Mouse (Mus musculus) heart, postnatal 0 days (tissue): ENCODE measurements around the gene Arhgef25. TPM values are rescaled to one million over a fixed set of nuclear protein-coding genes. Genes with fewer than 3 reads are reported as not detected.

Source experiments
- ATAC-seq: fragments of 200-750 bp; cut with Nextera tagmentation; 2 replicates; pipeline ENCODE4 v1.8.0; 2017; ENCODE audit warnings: low read depth, moderate number of reproducible peaks, moderate library complexity; ENCODE audit not compliant: insufficient read depth
- DNase-seq: peaks from one replicate; pipeline ENCODE4 v3.0.0-alpha.2; 2016; ENCODE audit warnings: low spot score
- H3K27ac ChIP-seq: fragments of 300-500 bp; sonication (generic); 2 replicates; pipeline ENCODE4 v1.5.1; 2014; ENCODE audit warnings: low read depth, mild to moderate bottlenecking
- H3K27me3 ChIP-seq: fragments of 300-500 bp; sonication (generic); 2 replicates; pipeline ENCODE4 v1.6.1; 2014; ENCODE audit warnings: low read length, mixed read lengths; ENCODE audit not compliant: control insufficient read depth, insufficient read depth
- H3K36me3 ChIP-seq: fragments of 300-500 bp; sonication (generic); replicated peaks from 2 replicates; pipeline ENCODE4 v1.6.1; 2014; ENCODE audit warnings: low read length, mixed read lengths; ENCODE audit not compliant: control insufficient read depth, insufficient read depth
- H3K4me1 ChIP-seq: fragments of 300-500 bp; sonication (generic); 2 replicates; pipeline ENCODE4 v1.6.1; 2014; ENCODE audit warnings: antibody characterized with exemption; ENCODE audit not compliant: control insufficient read depth, insufficient read depth
- H3K4me2 ChIP-seq: fragments of 300-500 bp; sonication (generic); 2 replicates; pipeline ENCODE4 v1.6.1; 2014; ENCODE audit warnings: low read depth, mild to moderate bottlenecking, low read length, moderate library complexity
- H3K4me3 ChIP-seq: fragments of 300-500 bp; sonication (generic); 2 replicates; pipeline ENCODE4 v1.5.1; 2014; ENCODE audit warnings: low read depth, low read length
- H3K9ac ChIP-seq: fragments of 300-500 bp; sonication (generic); replicated peaks from 2 replicates; pipeline ENCODE4 v1.6.1; 2014; ENCODE audit warnings: low read depth, low read length, mixed read lengths
- H3K9me3 ChIP-seq: fragments of 300-500 bp; sonication (generic); replicated peaks from 2 replicates; pipeline ENCODE4 v1.6.1; 2016; ENCODE audit warnings: low read length; ENCODE audit not compliant: control insufficient read depth
- CTCF ChIP-seq: IDR thresholded peaks from 2 replicates; pipeline ENCODE4 v1.5.1; 2016; ENCODE audit warnings: antibody characterized with exemption, control low read depth, low read depth
- EP300 ChIP-seq: IDR thresholded peaks from 2 replicates; pipeline ENCODE4 v1.6.1; 2016; ENCODE audit warnings: antibody characterized with exemption, low read depth
- WGBS: fragments of 180-500 bp; shearing (Covaris S2); extraction: QIAGEN DNeasy Blood & Tissue Kit; methylation state at CpG from one replicate; pipeline ENCODE4 v1.1.7; 2014; 5-methylcytosine and 5-hydroxymethylcytosine counted together
- polyA plus RNA-seq: library from polyadenylated mRNA; unstranded; fragments of >200 nt; fragmentation: Nextera tagmentation; extraction: Ambion mirVana; gene quantifications from 2 replicates; pipeline ENCODE4 v1.2.1, GENCODE M21; 2015
- total RNA-seq: library from RNA; depleted of rRNA; stranded (reverse); fragments of >200 nt; gene quantifications from 2 replicates; pipeline ENCODE4 v1.2.3, GENCODE M21; 2014; ENCODE audit warnings: low replicate concordance

Arhgef25 gene
- total and polyA plus RNA-seq, 2 experiments from 2014 or later: 10.0 to 44.2 TPM

GRCm38 (mm10) chr10:127188465-127189115 lies 1.3 kb downstream of the Arhgef25 start:
- peak overlapping the region; percentile 85 for H3K4me2 ChIP-seq
- H3K4me3 ChIP-seq: peak overlapping the region; percentile 59
- H3K4me1 ChIP-seq: 0 out of 2 replicates have a peak, but pooled peaks cover 8% of the 10 kb centered on the region
- DNase-seq: no peak
- no peaks in the 10 kb centered on the region for H3K9me3 ChIP-seq
- H3K9ac ChIP-seq: peak overlapping the region; percentile 55
- no peak for TF ChIP-seq CTCF
- TF ChIP-seq EP300: no peak
- peak; percentile 66 for ATAC-seq
- peaks cover 11% of the 10 kb centered on the region for H3K36me3 ChIP-seq
- peak overlapping the region; percentile 52; the same call in 1 of the 2 replicates for H3K27ac ChIP-seq
- peaks cover 9% of the 10 kb centered on the region for H3K27me3 ChIP-seq
- 1% methylated on average over 33 of the region's 46 CpGs for WGBS

GRCm38 (mm10) chr10:127188079-127188453 lies 1.8 kb downstream of the Arhgef25 start:
- DNase-seq (no peak), ATAC-seq (no peak)
- Histone ChIP-seq H3K4me3 (peak overlapping the region; percentile 59), H3K4me1 (0 out of 2 replicates have a peak, but pooled peaks cover 8% of the 10 kb centered on the region), H3K27me3 (peaks cover 14% of the 10 kb centered on the region), H3K4me2 (peak overlapping the region; percentile 85), H3K36me3 (peaks cover 11% of the 10 kb centered on the region), H3K9me3 (no peaks in the 10 kb centered on the region), H3K9ac (peak overlapping the region; percentile 55), H3K27ac (peak overlapping the region; percentile 52; the same call in 1 of the 2 replicates)
- TF ChIP-seq CTCF (no peak), EP300 (no peak)
- WGBS: 2% methylated on average over 17 of the region's 21 CpGs

GRCm38 (mm10) chr10:127187371-127188078 lies 2.4 kb downstream of the Arhgef25 start:
- no peak overlapping the region for H3K27ac ChIP-seq
- H3K4me2 ChIP-seq: peak overlapping the region; percentile 85; the same call in 1 of the 2 replicates
- DNase-seq (no peak), ATAC-seq (no peak)
- WGBS: 48% methylated on average over 10 of the region's 10 CpGs
- 0 out of 2 replicates have a peak, but pooled peaks cover 8% of the 10 kb centered on the region for H3K4me1 ChIP-seq
- H3K9me3 ChIP-seq: no peaks in the 10 kb centered on the region
- TF ChIP-seq CTCF (no peak), EP300 (no peak)
- H3K36me3 ChIP-seq: peaks cover 11% of the 10 kb centered on the region
- H3K27me3 ChIP-seq: peaks cover 19% of the 10 kb centered on the region
- peak overlapping the region; percentile 59; the same call in 1 of the 2 replicates for H3K4me3 ChIP-seq
- no peak overlapping the region; the same call in 1 of the 2 replicates for H3K9ac ChIP-seq

- ATAC-seq (no peak), DNase-seq (no peak)
- H3K4me2 ChIP-seq: no peak overlapping the region
- 88% methylated on average over 1 of the region's 1 CpGs for WGBS
- H3K9ac ChIP-seq: no peak overlapping the region
- peaks cover 11% of the 10 kb centered on the region for H3K36me3 ChIP-seq
- no peaks in the 10 kb centered on the region for H3K9me3 ChIP-seq
- H3K4me1 ChIP-seq: 0 out of 2 replicates have a peak, but pooled peaks cover 8% of the 10 kb centered on the region
- H3K27ac ChIP-seq: no peak overlapping the region
- H3K27me3 ChIP-seq: peaks cover 24% of the 10 kb centered on the region
- TF ChIP-seq EP300 (no peak), CTCF (peak; percentile 17; the same call in 1 of the 2 replicates)
- no peak overlapping the region for H3K4me3 ChIP-seq
Measured at GRCm38 (mm10) chr10:127186451-127186850, 3.4 kb downstream of the Arhgef25 start.

- 79% methylated on average over 15 of the region's 15 CpGs for WGBS
- Histone ChIP-seq H3K4me1 (0 out of 2 replicates have a peak, but pooled peaks cover 8% of the 10 kb centered on the region), H3K9ac (no peak overlapping the region), H3K9me3 (no peaks in the 10 kb centered on the region), H3K36me3 (peaks cover 11% of the 10 kb centered on the region), H3K4me3 (no peak overlapping the region), H3K27ac (no peak overlapping the region), H3K27me3 (peaks cover 34% of the 10 kb centered on the region), H3K4me2 (no peak overlapping the region)
- ATAC-seq (no peak), DNase-seq (no peak)
- TF ChIP-seq CTCF: no peak
- TF ChIP-seq EP300: no peak
Measured at GRCm38 (mm10) chr10:127185506-127185905, 4.4 kb downstream of the Arhgef25 start.
